Mouse (Mus musculus) heart, embryonic 14.5 days (tissue): ENCODE measurements at regions not wholly inside any gene's neighbourhood (a gene's known extent, or its start where the extent isn't known, plus 50 kb on each side); places are given as distances from the start of the nearest gene placed in this dataset.

Source experiments
- ATAC-seq: fragments of 200-750 bp; cut with Nextera tagmentation; 2 replicates; pipeline ENCODE4 v1.8.0; 2017; ENCODE audit warnings: low read depth, moderate TSS enrichment; ENCODE audit not compliant: insufficient number of reproducible peaks, insufficient read depth, low FRiP score
- H3K27ac ChIP-seq, 2 experiments: fragments of 200-500 bp in 1 of 2; fragments of 300-500 bp in 1 of 2; sonication (generic) in 1 of 2; replicated peaks in 1 of 2; 2 replicates each; pipeline ENCODE4 v1.5.1; 2012 to 2014; ENCODE audit warnings: low read depth in 2 of 2, low read length in 2 of 2, control low read depth in 1 of 2, mild to moderate bottlenecking in 1 of 2, mixed read lengths in 1 of 2; ENCODE audit not compliant: control insufficient read depth in 1 of 2, insufficient read depth in 1 of 2
- H3K27me3 ChIP-seq: fragments of 300-500 bp; sonication (generic); 2 replicates; pipeline ENCODE4 v1.6.1; 2014; ENCODE audit warnings: mild to moderate bottlenecking, low read length, control low read depth; ENCODE audit not compliant: control insufficient read depth, insufficient read depth
- H3K36me3 ChIP-seq: fragments of 300-500 bp; sonication (generic); 2 replicates; pipeline ENCODE4 v1.6.1; 2014; ENCODE audit warnings: mild to moderate bottlenecking, control low read depth, low read length, mixed read lengths; ENCODE audit not compliant: control insufficient read depth, insufficient read depth
- H3K4me1 ChIP-seq, 2 experiments: fragments of 200-500 bp in 1 of 2; fragments of 300-500 bp in 1 of 2; sonication (generic) in 1 of 2; 2 replicates each; pipeline ENCODE4 v1.6.1; 2012 to 2014; ENCODE audit warnings: low read length in 2 of 2, control low read depth in 1 of 2, mixed read lengths in 1 of 2; ENCODE audit not compliant: control insufficient read depth in 2 of 2, insufficient read depth in 2 of 2
- H3K4me2 ChIP-seq: fragments of 300-500 bp; sonication (generic); 2 replicates; pipeline ENCODE4 v1.6.1; 2014; ENCODE audit warnings: mild to moderate bottlenecking, low read length
- H3K4me3 ChIP-seq, 2 experiments: fragments of 200-500 bp in 1 of 2; fragments of 300-500 bp in 1 of 2; sonication (generic) in 1 of 2; 2 replicates each; pipeline ENCODE4 v1.5.1; 2012 to 2014; ENCODE audit warnings: low read length in 2 of 2, mild to moderate bottlenecking in 2 of 2, control low read depth in 1 of 2, low read depth in 1 of 2, moderate library complexity in 1 of 2; ENCODE audit not compliant: control insufficient read depth in 1 of 2, insufficient read depth in 1 of 2
- H3K9ac ChIP-seq: fragments of 300-500 bp; sonication (generic); 2 replicates; pipeline ENCODE4 v1.6.1; 2014; ENCODE audit warnings: mild to moderate bottlenecking, low read length
- H3K9me3 ChIP-seq: fragments of 300-500 bp; sonication (generic); 2 replicates; pipeline ENCODE4 v1.6.1; 2016; ENCODE audit warnings: low read length, control low read depth; ENCODE audit not compliant: control insufficient read depth
- WGBS: fragments of 180-500 bp; shearing (Covaris S2); extraction: QIAGEN DNeasy Blood & Tissue Kit; methylation state at CpG from one replicate; pipeline ENCODE4 v1.1.7; 2014; 5-methylcytosine and 5-hydroxymethylcytosine counted together

DNA sequence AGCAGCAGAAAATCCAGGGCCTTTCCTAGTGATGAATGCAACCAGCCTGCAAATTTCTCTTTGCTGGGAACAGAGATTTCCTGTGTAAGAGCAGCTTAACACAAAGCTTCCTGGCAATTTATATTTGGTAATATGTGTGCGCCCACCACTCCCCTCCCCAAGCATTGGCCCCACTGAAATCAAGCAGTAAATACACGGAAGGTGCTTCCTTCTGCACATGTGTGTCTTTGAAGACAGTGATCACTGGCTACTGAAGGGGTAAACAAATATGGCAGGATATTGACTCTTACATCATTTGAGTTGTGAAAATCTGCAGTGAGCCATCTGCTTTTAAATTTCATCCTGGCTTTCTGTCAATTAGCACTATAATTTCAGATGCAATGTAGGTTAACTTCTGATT is 344.5 kb upstream of the Camk1g start:
- Histone ChIP-seq H3K4me2 (no peak overlapping the region), H3K27me3 (no peaks in the 10 kb centered on the region), H3K4me3 (no peak overlapping the region), H3K4me1 (no peaks in the 10 kb centered on the region), H3K9ac (no peak overlapping the region), H3K27ac (no peak overlapping the region), H3K36me3 (no peaks in the 10 kb centered on the region), H3K9me3 (no peaks in the 10 kb centered on the region)
- no peak for ATAC-seq
- WGBS: 80% methylated on average over 2 of the region's 2 CpGs

DNA sequence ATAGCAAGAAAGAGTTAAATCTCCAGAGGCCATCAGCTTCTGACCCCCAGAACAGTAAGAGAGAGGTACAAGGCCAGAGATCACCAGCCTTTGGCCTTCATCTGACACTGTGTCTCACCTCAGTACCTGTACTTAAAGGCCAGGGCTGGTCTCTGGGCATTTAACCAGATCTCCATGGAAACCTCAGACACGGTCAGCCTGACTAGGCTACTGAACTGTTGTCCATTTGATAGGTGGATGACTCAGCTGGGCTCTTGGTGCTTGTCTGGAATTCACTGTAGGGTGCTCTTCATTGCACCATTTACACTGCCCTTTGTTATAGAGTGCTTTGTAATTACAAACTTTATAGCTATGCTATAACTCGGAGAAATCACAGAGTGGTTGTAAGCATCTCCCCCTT is 335.1 kb upstream of the Camk1g start:
- Histone ChIP-seq H3K4me2 (no peak overlapping the region), H3K4me3 (no peak overlapping the region), H3K9ac (no peak overlapping the region), H3K27ac (no peak overlapping the region), H3K36me3 (no peaks in the 10 kb centered on the region), H3K9me3 (no peaks in the 10 kb centered on the region), H3K4me1 (peaks cover 0 to 3% of the 10 kb centered on the region in 2 experiments; a peak in 2 of 4 replicates), H3K27me3 (no peaks in the 10 kb centered on the region)
- no peak for ATAC-seq
- 60% methylated on average over 2 of the region's 2 CpGs for WGBS

DNA sequence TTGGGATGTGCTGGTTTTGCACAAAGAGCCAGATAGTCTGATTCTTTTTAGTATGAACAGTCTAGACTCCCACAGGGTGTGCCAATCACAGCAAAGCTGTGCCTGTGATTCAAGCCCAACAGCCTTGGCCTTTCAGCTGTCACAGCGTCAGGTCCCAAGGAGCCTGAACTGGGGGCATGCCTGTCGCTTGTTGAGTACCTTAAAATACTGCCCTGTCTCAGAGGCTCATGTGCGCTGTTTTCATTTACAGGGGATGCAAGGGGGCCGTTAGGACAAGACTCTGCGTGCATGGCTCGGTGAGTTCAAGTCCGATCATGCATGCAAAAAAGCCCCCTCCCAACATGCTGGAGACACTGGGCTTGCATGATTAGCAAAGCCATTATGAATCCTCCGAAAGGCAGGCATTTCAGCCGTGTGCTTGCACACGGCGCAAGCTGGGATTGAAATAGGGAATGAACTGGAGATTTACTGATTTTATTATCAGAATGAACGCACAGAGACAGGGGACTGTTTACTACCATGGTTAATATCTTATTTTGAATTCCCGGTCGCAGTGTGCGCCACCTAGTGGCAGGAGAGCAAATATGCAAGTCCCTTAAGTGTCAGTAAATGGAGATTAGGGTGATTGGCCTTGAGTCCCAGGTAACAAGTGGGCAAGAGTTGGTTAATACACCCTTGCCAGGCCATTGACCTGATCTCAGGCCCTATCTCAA is 332.8 kb upstream of the Camk1g start:
- peak overlapping the region; percentile 50 for H3K4me2 ChIP-seq
- no peaks in the 10 kb centered on the region; the same call in 1 of the 2 replicates for H3K27me3 ChIP-seq
- H3K4me1 ChIP-seq: peaks cover 0 to 3% of the 10 kb centered on the region in 2 experiments; a peak in 2 of 4 replicates
- no peak overlapping the region for H3K9ac ChIP-seq
- no peaks in the 10 kb centered on the region for H3K36me3 ChIP-seq
- no peak overlapping the region for H3K4me3 ChIP-seq
- no peak overlapping the region for H3K27ac ChIP-seq
- no peaks in the 10 kb centered on the region for H3K9me3 ChIP-seq
- no peak for ATAC-seq
- WGBS: 29% methylated on average over 15 of the region's 15 CpGs

DNA sequence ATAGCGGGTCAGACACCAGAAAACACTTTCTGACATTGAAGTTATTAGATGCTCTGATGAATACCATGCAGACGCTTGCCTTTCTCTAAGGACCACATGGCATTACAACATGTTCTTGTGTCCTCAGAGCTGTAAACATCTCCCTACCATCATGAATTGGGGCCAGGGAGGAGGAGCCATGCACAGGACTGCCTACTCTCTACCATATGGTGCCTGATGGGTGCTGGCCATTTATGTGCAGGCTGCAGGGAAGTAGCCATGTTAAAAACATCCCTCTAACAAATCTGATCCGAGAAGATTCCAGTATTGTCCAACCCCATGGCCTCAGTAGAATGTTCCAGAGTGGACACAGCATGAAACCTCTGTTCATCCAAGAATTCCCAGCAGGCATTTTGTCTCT is 330.1 kb upstream of the Camk1g start:
- WGBS: 85% methylated on average over 3 of the region's 3 CpGs
- Histone ChIP-seq H3K36me3 (no peaks in the 10 kb centered on the region), H3K9ac (no peak overlapping the region), H3K4me1 (peaks cover 0 to 3% of the 10 kb centered on the region in 2 experiments; a peak in 2 of 4 replicates), H3K4me3 (no peak overlapping the region), H3K27ac (no peak overlapping the region), H3K4me2 (no peak overlapping the region), H3K27me3 (no peaks in the 10 kb centered on the region; the same call in 1 of the 2 replicates), H3K9me3 (no peaks in the 10 kb centered on the region)
- no peak for ATAC-seq

DNA sequence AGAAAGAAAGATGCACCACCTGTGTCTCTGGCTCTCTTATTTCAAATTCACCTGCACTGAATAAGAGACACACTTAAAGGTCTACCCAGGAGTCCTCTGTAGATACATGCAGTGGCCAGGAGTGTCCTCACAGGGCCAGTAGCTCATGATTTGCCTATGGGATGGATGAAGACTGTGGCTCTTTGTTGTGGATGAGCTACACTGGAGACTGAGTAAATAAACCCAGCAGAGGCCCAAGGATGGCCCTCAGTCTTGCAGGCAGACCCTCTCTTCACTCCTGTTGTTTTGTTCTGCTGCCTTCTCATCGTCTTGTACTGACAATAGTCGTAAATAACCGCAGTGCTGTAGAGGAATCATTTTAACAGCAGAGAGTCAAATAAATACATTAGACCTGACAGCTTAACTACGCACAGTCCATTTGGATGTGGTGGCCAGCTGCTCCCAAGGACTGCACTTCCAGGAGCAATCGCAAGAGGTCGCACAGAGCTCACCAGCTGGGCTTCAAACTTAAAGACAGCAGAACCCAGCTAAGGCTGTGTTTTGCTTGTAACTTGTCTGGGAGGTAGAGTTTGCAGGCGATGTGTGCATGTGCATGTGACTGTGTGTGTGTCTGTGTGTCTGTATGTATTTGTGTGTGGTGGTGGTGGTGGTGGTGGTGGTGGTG is 328.6 kb upstream of the Camk1g start:
- ATAC-seq: no peak
- Histone ChIP-seq H3K36me3 (no peaks in the 10 kb centered on the region), H3K9me3 (no peaks in the 10 kb centered on the region), H3K4me2 (no peak overlapping the region), H3K27me3 (no peaks in the 10 kb centered on the region; the same call in 1 of the 2 replicates), H3K9ac (no peak overlapping the region), H3K4me3 (no peak overlapping the region), H3K4me1 (peaks cover 0 to 3% of the 10 kb centered on the region in 2 experiments; a peak in 2 of 4 replicates), H3K27ac (no peak overlapping the region)
- 14% methylated on average over 7 of the region's 7 CpGs for WGBS

DNA sequence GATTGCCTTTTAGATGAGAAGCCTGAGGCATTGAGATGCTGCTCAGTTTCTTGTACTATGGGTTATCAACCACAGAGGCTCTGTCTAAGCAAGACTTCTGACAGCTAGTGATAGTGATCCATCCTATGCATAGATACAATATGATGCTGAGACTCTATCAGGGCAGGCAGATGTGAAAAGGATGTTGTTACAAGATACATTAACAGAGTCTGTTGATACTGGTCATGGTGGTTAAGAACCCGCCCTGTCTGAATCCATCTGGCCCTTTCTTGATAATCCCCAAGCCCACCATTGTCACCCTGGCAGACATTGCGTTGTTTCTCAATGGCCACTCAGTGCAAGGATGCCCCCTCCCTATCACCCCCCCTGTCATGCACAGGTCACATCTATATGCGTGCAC is 327.8 kb upstream of the Camk1g start:
- no peak for ATAC-seq
- H3K9ac ChIP-seq: no peak overlapping the region
- H3K4me2 ChIP-seq: no peak overlapping the region
- no peak overlapping the region for H3K4me3 ChIP-seq
- 74% methylated on average over 3 of the region's 3 CpGs for WGBS
- no peaks in the 10 kb centered on the region; the same call in 1 of the 2 replicates for H3K27me3 ChIP-seq
- H3K4me1 ChIP-seq: peaks cover 1 to 2% of the 10 kb centered on the region in 2 experiments; a peak in 2 of 4 replicates
- H3K36me3 ChIP-seq: no peaks in the 10 kb centered on the region
- H3K27ac ChIP-seq: no peak overlapping the region
- H3K9me3 ChIP-seq: no peaks in the 10 kb centered on the region

DNA sequence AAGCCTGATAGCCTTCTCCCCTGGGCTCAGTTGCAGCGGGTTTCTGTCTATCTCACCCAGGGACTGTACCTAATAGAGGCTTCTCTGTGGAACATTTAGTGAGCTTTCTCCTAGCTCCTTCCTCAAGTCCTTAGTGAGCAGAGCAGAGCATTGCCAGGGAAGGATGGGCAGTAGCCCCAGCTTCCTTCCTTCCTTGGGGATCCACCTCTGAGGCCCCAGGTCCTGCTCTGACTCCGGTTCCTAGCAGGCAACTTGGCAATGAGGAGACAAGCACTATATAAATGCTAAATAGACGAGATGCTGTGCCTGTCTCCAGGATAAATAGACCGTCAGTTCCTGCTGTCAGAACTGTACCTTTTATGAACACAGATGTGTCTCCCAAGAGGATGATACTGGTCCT is 326.9 kb upstream of the Camk1g start:
- no peak for ATAC-seq
- 58% methylated on average over 4 of the region's 4 CpGs for whole genome bisulfite sequencing
- no peak overlapping the region for H3K27ac ChIP-seq
- H3K36me3 ChIP-seq: no peaks in the 10 kb centered on the region
- H3K9me3 ChIP-seq: no peaks in the 10 kb centered on the region
- H3K4me3 ChIP-seq: no peak overlapping the region
- H3K27me3 ChIP-seq: no peaks in the 10 kb centered on the region; the same call in 1 of the 2 replicates
- H3K4me2 ChIP-seq: no peak overlapping the region
- no peak overlapping the region for H3K9ac ChIP-seq
- H3K4me1 ChIP-seq: peaks cover 0 to 2% of the 10 kb centered on the region in 2 experiments; a peak in 1 of 4 replicates
